Mouse (Mus musculus): ENCODE data around the gene Creb1.

The Creb1 gene

DNA sequence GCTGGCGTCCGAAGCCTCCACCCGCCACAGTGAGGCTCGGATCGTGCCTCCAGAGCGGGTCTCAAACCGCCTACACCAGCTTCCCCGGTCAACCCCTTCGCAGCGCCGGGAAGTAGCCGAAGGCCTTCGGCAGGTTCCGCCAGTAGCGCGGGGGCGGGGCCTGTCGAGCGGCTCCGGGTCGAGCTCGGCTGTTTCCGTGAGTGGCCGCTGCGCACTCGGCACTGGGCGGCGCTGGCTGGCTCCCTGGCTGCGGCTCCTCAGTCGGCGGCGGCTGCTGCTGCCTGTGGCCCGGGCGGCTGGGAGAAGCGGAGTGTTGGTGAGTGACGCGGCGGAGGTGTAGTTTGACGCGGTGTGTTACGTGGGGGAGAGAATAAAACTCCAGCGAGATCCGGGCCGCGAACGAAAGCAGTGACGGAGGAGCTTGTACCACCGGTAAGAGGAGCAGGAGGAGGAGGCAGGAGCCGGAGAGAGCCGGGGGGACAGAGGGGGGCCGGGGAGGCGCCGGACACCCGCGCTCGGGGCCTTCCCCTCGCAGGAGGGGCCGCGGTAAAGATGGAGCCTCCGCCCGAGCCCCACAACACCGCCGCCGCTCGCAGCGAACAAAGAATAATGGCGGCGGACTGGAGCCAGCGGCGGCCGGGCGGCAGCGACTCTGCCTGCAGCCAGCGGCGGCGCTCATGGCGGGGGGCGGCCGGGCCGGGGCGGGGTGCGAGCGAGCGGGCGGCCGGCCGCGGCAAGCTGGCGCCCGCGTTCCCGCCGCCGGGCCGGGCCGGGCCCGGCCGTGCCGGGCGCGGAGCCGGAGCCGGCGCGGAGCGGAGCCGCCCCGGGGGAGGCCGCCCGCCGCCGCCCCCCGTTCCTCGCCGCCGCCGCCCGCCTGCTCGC, at the start of gene Creb1:
TSS of gene Creb1 (plus strand) at position 57 of the 882 bp plus-strand sequence.
- in situ Hi-C loops (cut with MseI, MboI) = no loop called here

DNA sequence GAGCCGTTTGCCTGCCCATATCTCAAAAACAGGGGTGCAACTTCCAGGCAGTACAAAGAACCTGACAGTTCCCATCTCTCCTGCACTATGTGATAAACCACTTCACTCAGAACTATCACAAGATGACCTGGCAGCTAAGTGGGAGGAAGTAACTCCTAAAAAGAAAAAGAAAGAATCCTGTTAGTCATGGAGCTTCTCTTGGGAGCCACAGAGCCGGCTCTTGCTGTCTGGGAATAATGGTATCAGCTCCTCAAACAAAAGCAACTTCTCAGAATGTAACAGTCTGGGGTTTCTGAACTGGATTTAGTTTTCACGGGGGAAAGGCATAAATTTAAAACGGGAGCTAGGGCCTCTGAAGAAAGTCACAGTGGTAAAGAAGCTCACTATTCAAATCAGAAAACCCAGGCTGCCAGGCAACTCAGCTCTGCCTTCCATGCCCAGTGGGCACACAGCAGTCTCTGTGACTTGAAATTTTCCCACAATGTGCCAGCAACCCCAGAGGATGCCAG, 43.9 kb upstream of the Creb1 start:
- in situ Hi-C loops (cut with MseI, MboI) = no loop called here

DNA sequence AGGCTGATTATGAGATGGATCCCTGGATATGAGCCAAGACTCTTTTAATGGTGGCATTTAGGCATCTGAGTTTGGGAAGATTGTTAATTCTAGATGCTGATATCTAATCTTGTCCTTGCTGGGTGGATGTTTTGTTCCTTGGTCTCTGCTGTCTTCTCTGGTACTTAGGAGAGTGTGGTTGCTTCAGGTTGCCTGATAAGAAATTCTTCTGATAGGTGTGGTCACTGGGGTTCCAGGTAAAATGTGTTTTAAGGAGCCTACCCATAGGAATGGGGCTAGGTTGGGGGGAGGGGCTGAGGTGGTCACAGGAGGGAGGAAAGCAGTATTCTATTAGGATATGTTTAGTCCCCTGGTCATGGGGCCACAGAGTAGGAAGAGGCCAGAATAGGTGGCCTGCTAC, 35.6 kb upstream of the Creb1 start:
- in situ Hi-C loops (cut with MseI, MboI) = no loop called here

DNA sequence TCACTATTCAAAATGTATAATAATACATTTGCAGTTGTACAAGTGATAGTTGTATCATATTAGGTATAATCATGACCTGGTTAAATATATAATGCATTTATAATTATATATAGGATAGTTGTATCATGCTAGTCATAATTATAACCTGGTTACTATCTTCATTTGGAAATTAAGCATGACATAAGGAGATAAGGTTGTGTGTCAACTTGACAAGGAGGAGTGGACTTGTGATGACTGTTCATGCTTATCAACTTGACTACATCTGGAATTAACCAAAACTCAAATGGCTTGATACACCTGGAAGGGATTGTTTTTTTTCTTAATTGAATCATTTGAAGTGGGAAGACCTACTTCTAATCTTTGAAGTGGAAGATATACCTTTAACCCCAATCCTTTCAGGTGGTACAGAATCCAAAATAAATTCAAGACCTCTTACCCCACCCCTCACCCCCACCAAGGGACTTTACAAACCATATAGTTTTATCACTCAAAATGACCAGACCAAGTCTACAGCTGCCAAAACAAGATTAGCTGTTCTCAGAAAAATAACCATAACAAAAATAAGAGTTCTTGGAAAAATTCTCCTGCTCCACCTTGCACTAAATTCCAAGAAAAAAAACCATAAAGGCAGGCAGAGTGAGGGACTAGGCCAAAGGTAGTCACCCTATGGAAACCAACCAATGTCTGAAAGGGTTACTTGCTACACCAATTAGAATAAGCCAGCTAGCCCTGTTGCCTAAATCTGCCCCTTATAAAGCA, 30.9 kb upstream of the Creb1 start:
- in situ Hi-C loops (cut with MseI, MboI) = no loop called here

DNA sequence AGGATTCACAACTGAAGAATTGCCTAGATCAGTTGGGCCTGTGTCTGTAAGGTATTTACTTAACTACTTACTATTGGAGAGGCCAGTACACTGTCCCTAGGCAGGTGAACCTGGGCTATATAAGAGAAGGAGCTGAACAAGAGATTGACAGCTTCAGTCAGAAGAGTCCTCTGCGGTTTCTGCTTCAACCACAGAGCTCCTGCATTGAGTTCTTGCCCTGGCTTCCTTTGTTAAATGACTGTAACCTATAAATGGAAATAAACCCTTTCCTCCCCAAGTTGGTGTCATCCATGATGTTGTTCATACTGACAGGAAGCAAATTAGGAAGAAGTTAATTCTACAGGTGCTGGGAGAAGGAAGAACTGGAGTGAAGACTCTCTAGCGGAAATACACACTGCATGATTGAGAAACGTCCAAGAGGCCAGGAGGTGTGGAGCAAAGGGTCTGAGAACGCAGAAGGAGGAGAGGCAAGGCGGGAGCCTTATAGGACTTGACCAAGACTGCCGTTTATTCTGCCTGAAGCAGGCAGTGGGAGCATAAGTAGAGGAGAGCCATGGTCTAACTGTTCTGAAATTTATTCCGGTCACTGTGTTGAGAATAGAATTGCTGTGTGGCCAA, 23.9 kb upstream of the Creb1 start:
- in situ Hi-C loops (cut with MseI, MboI) = no loop called here

DNA sequence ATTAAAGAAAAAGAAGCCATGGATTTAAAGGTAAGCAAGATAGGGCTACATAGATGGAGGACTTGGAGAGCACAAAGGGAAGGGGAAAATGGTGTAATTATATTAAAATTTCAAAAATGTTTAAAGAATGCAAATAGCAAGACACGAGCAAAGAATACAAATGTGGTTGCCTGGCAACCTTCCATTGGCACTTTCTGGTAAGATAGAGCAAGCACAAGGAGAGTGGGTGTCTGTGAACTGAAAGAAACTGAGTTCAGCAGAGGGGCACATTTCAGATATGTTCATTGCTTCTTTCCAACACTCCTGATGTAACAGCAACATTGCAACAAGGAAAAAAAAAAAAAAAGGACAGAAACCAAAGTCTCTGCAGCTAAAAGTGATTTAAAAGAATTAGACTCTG, 22.8 kb upstream of the Creb1 start:
- in situ Hi-C loops (cut with MseI, MboI) = no loop called here

DNA sequence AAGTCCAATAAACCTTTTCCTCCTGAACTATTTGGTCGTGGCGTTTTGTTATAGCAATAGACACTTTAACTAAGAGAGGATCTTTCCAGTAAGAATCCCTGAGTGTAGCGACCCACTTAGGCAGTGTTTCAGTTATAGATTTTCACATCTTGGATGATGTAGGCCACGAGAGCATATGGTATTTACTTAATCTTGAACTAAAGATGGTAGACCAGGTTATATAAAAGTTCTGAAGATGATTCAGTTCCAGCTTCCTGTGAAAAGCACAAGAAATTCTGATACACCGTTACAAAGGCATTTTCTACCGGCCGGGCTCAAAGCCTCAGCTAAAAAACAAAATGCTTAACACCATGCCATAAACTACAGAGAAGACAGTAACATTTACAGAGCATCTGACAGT, 18.3 kb upstream of the Creb1 start:
- in situ Hi-C loops (cut with MseI, MboI) = no loop called here

DNA sequence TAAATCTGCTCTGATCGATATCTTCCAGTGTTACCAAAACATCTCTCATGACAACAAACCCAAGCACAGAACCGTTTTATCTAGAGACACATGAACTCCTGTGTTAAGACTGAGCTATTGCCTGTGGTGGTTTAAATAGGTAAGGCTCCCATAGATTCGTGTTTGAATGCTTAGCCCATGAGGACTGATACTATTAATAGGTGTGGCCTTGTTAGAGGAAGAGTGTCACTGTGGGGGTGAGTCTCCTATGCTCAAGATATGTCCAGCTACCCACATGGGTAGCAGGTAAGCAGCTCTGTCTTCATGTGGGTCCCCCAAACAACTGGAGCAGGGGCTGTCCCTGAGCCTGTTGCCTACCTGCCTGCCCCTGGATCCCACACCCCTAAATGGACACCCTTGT, 15.9 kb upstream of the Creb1 start:
- in situ Hi-C loops (cut with MseI, MboI) = no loop called here

DNA sequence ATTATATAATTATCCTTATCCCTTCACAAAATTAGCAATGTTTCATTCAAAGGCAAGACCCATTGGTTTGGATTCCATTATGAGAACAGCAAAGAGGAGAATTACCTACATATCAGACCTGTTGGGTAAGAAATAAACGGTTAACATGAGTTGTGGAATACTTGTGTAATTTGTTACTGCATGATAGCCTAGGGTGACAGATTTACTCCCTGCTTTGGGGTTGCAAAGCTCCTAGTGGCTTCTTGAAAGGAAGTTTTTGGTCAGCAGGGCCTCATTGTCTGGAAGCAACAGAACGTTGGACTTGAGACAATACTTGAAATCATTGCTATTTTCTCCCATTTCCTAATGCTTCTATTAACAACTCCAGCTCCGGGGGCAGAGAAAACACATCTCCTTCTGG, 14.0 kb upstream of the Creb1 start:
- in situ Hi-C loops (cut with MseI, MboI) = no loop called here

DNA sequence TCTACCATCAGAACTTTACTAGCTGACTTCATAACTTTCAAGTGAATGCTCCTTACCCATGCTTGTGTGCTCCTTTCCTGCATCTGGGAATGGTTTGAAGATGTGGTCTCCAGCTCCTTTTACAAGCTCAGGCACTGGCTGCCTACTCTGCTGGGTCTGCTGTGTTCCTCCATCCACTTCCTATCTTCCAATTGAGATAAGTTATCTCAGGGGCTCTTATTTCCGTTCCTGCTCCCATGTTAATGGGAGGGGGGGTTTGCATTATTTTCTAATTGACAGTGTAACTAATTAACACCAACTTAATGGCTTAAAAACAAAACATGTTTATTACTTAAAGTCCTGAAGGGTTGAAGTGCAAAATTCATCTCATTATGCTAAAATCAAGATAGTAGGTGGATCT, 13.1 kb upstream of the Creb1 start:
- in situ Hi-C loops (cut with MseI, MboI) = no loop called here

DNA sequence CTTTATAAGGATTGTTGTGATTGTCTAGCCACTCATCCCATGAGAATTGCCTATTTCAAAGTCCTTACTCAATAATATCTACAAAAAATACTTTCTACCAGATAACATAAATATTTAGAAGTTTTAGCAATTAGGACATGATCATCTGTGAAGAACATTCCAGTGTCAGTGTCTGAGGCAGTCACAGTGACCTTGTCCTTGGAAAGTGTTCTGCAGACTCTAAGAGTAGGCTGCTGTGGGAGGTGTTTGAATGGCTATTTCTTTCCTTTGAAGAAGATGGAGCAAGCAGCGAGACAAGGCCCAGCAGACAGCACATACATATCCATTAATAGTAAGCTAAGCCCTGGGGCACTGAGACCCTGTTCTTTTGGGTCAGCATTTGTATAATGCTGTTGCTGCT, 12.5 kb upstream of the Creb1 start:
- in situ Hi-C loops (cut with MseI, MboI) = no loop called here

DNA sequence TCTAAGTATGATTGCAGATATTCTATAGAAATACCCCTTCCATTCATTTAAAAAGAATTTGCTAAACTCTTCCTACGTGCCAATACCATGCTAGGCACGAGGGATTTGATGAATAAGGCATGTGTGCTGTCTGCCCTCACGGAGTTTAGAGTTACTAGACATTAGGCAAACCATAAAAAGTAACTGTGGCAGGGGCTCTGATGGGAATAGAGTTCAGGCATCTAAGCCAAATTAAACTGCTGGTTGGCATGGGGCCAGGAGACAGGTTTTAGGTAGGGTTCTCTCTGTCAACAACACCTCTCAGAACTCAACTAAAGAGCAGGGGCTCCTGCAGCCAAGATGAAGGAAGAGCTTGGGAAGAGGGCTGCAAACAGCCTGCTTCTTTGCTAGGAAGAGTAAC, 10.7 kb upstream of the Creb1 start:
- in situ Hi-C loops (cut with MseI, MboI) = no loop called here

DNA sequence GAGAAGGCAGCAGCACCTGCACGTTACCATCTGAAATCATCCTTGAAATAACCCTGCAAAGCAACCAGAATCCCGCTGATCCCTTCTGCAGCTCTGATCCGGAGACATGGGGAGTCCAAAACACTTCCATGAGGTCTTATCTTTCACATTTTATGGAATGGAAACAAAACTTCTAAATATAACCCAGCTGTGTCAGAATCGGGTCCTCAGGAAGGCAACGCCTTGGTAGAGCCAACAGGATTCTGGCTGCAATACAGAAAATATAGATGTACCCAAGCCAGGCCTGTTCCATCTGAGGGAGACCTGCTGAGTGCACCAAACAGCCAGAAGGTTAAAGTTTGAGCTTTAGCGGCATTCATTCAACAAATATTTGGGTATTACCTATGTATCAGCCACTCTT, 9.8 kb upstream of the Creb1 start:
- in situ Hi-C loops (cut with MseI, MboI) = no loop called here

DNA sequence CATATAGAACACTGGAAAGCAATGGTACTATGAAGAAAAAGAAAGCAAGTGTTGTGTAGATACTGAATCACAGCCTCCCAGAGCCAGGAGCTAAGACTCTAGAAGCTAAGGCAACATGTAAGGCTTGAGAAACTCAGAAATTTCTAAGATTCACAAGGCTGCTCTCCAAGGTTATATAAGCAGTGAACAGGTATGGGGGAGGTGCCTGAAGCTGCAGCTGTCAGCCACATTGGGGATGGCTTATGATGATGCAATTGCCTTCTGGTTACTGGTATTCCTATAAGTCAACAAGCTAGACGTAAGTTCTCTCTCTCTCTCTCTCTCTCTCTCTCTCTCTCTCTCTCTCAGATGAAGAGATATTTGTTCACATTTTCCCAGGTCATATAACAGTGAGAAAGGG, 9.3 kb upstream of the Creb1 start:
- in situ Hi-C loops (cut with MseI, MboI) = no loop called here

DNA sequence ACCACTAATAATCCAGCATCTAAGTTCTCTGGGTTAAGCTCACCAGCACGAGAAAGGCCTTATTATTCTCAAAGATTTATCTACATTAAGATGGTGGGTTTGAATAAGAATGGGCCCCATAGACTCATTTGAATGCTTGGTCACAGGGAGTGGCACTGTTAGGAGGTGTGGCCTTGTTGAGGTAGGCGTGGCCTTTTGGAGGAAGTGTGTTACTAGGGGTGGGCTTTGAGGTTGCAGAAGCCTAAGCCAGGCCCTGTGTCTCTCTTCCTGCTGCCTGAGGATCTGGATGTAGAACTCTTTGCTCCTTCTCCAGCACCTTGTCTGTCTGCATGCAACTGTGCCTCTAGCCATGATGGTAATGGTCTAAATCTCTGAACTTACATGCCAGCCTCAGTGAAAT, 7.8 kb upstream of the Creb1 start:
- in situ Hi-C loops (cut with MseI, MboI) = no loop called here

DNA sequence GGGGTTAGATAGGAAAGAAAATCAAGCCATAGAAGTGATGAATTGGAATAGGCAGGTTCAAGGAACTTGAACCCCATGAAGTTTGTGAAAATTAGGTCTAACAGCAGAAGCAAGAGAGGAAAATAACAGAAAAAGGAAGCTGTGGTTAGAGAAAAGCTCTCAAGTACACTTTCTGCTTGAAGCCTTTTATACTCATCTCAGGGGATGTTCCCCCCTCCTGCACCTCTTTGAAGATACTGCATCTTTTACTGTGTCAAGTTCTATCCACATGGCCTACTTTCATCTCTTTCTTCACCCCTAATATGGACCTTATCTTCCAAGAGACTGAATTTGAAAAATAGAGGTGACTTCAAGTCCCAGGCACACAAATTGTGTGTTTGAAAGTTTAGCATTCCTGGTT, 4.8 kb upstream of the Creb1 start:
- in situ Hi-C loops (cut with MseI, MboI) = no loop called here

DNA sequence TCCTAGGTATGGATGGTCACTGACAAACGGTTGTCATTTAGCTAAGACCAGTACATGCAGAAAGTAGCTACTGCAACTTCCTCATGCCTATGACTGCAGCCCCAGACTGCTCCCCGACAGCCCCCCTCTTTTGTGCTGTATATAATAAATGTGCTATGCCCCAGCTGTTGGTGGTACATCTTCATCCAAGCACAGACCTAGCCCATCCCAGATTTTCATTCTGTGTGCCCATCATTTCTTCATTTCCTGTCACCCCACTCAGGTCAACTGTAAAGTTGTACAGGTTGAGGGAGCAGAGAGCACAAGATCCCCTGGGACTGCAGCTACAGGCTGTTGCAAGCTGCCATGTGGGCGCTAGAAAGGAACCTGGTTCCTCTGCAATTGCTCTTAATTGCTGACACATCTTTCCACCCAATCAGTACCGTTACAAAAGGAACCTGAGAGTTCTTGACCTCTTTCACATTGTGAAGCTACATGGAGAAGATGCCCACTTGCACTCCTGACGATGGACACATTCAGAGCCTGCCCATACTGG, 2.6 kb upstream of the Creb1 start:
- in situ Hi-C loops (cut with MseI, MboI) = no loop called here

DNA sequence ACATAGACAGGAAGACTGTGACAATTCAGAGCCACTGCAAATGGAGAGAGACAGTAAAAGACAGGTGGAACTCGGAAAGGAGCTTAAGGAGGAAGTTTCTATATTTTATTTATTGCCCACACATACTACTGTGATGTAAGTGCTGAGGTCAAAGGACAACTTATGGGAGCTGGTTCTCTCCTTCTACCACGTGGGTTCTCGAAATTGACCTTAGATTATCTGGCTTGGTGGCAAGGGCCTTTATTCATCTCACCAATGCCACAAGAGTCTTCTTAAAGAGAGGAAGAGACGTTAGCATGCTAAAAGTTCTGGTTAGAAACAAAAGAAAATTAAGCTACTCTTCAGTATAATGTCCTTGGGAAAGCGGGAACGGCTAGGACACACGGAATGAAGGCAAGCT, 897 bp upstream of the Creb1 start:
- in situ Hi-C loops (cut with MseI, MboI) = no loop called here

DNA sequence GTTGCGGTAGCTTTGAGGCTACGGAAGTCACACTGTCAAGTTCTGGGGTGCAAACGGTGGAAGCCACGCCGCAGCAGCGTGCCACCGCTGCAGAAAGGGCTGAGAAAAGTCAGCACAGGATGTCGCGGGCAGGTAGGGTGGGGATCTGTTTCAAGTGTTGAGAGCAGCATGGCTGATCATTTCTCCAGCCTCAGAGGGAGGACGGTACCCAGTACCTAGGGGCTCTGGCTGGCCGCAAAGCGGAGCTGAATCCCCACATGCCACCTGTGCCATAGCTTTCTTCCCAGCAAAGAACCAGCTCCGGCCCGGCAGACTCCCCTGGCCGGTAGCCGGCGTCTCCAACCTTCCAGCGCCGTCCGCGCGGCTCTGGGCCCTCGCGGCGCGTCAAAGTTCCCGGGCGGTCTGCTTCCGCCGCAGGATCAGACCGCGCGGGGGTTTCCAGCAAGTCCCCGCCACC, 350 bp upstream of the Creb1 start:
- in situ Hi-C loops (cut with MseI, MboI) = no loop called here

DNA sequence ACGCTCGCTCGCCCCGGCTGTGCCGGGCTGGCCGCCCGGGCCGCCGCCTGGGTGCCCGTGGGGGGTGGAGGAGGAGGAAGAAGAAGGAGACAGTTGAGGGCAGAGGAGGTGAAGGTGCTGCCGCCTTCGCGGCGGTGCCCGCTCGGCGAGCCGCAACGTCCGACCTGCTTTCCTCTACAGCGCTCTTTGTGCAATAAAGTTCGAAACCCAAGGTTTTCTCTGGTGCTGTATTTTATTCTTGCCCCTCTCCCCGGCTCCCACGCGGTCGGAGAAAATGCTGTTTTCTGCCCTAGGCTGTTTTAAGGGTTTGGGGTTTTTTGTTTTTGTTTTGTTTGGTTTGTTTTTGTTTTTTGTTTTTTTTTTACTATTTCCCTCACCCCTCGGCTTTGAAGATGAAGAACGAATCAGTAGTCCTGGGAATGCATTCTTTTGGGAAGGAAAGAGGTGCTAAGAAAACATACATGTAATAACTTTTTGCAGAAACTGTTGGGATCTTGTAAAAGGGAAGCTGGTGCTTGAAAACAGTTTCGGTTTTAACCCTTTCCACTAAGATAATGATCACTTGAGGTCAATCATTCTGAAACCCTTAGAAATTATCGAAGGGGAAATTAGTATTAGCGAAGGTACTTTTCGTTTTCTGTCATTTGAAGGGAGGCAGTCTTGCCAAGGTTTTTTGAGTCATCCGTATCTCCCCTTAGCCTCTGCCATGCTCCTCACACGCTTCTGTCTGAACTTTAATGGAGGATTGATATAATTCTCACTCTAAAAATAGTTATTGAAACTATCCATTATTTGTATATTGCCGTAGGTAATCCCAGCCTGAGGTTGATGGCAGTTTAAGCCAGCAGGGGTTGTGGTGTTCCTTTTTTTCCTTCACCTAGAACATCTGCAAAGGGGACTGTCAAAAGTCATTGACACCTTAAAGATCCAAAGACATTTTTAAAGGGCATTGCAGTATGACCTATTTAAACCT, 1.3 kb downstream of the Creb1 start:
- in situ Hi-C loops (cut with MseI, MboI) = no loop called here

DNA sequence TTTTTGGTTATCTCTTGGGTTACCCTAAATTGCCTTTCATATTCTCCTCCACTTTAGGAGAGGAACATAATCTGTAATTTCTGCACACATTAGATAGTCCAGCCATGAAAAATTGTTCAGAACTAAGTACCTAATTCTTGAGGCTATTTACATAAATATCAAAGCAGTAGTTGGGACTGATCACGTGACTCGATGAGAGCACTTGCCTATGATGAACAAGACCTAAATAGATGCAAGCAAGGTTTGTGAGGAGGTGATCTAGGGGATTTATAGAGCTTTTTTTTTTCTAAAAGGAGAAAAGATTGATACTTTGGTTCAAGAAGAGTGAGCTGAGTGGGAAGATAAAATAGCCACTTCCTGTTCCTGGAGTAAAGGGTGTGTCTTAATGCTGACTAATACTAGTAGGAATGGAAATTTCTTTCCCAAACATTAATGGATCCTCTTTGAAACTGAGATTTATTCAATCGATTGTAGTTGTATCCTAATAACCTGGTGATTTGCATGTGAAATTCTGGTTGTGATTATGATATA, 6.5 kb downstream of the Creb1 start:
- in situ Hi-C loops (cut with MseI, MboI) = no loop called here
